Mouse (Mus musculus): ENCODE results near the gene Trnp1. TPM values are rescaled to one million over a fixed set of nuclear protein-coding genes. Genes with fewer than 3 reads are reported as not detected.
A peak's percentile ranks its signal among the peaks of the same experiment; 100 is the strongest.

The Trnp1 gene
- polyA plus RNA-seq, 1 experiment: not detected

GRCm38 (mm10) chr4:133479458-133480184 lies 18.7 kb downstream of the Trnp1 start, which contains the start of gene Tent5b:
TSS of gene Tent5b (plus strand) at chr4:133480132.
- Histone ChIP-seq H3K4me1 (ENCODE audit: control insufficient read depth, insufficient read depth, low read length) (peaks cover 15% of the 10 kb centered on the region), H3K27ac (ENCODE audit: insufficient read depth, low read depth, low read length) (no peak within 1 kb of the TSS), H3K4me3 (ENCODE audit: insufficient read depth, low read depth, low read length) (peak within 1 kb of the TSS; percentile 38)
- TF ChIP-seq CTCF (IDR thresholded peaks at IDR 0.05; ENCODE audit: insufficient read depth, low read depth, low read length) (peak; percentile 78), POLR2A (IDR thresholded peaks at IDR 0.05; ENCODE audit: insufficient read depth, low read depth, low read length) (no peak)
- WGBS: 6% methylated on average over 29 of the region's 29 CpGs

GRCm38 (mm10) chr4:133473833-133474232 lies 24.5 kb downstream of the Trnp1 start:
- 89% methylated on average over 2 of the region's 2 CpGs for WGBS
- no peak overlapping the region for H3K27ac ChIP-seq (ENCODE audit: insufficient read depth, low read depth, low read length)
- no peak overlapping the region for H3K4me3 ChIP-seq (ENCODE audit: insufficient read depth, low read depth, low read length)
- H3K4me1 ChIP-seq (ENCODE audit: control insufficient read depth, insufficient read depth, low read length): no peaks in the 10 kb centered on the region
- TF ChIP-seq CTCF (IDR thresholded peaks at IDR 0.05; ENCODE audit: insufficient read depth, low read depth, low read length) (no peak), POLR2A (IDR thresholded peaks at IDR 0.05; ENCODE audit: insufficient read depth, low read depth, low read length) (no peak)

GRCm38 (mm10) chr4:133471135-133471821 lies 27.1 kb downstream of the Trnp1 start:
- Histone ChIP-seq H3K4me1 (ENCODE audit: control insufficient read depth, insufficient read depth, low read length) (peaks cover 6% of the 10 kb centered on the region; the same call in 1 of the 2 replicates), H3K27ac (ENCODE audit: insufficient read depth, low read depth, low read length) (no peak overlapping the region), H3K4me3 (ENCODE audit: insufficient read depth, low read depth, low read length) (no peak overlapping the region)
- WGBS: 79% methylated on average over 7 of the region's 7 CpGs
- TF ChIP-seq POLR2A (IDR thresholded peaks at IDR 0.05; ENCODE audit: insufficient read depth, low read depth, low read length): no peak
- no peak for TF ChIP-seq CTCF (IDR thresholded peaks at IDR 0.05; ENCODE audit: insufficient read depth, low read depth, low read length)

GRCm38 (mm10) chr4:133469122-133469521 lies 29.2 kb downstream of the Trnp1 start:
- peaks cover 6% of the 10 kb centered on the region; the same call in 1 of the 2 replicates for H3K4me1 ChIP-seq (ENCODE audit: control insufficient read depth, insufficient read depth, low read length)
- no peak overlapping the region for H3K27ac ChIP-seq (ENCODE audit: insufficient read depth, low read depth, low read length)
- no peak for TF ChIP-seq CTCF (IDR thresholded peaks at IDR 0.05; ENCODE audit: insufficient read depth, low read depth, low read length)
- no peak for TF ChIP-seq POLR2A (IDR thresholded peaks at IDR 0.05; ENCODE audit: insufficient read depth, low read depth, low read length)
- H3K4me3 ChIP-seq (ENCODE audit: insufficient read depth, low read depth, low read length): no peak overlapping the region
- WGBS: 27% methylated on average over 12 of the region's 12 CpGs

GRCm38 (mm10) chr4:133468080-133468479 lies 30.3 kb downstream of the Trnp1 start:
- peak overlapping the region; percentile 48 for H3K4me3 ChIP-seq (ENCODE audit: insufficient read depth, low read depth, low read length)
- no peak for TF ChIP-seq POLR2A (IDR thresholded peaks at IDR 0.05; ENCODE audit: insufficient read depth, low read depth, low read length)
- TF ChIP-seq CTCF (IDR thresholded peaks at IDR 0.05; ENCODE audit: insufficient read depth, low read depth, low read length): no peak
- no peak overlapping the region for H3K27ac ChIP-seq (ENCODE audit: insufficient read depth, low read depth, low read length)
- WGBS: under 1% methylated on average over 25 of the region's 27 CpGs
- H3K4me1 ChIP-seq (ENCODE audit: control insufficient read depth, insufficient read depth, low read length): peaks cover 6% of the 10 kb centered on the region; the same call in 1 of the 2 replicates

- no peak for TF ChIP-seq CTCF (IDR thresholded peaks at IDR 0.05; ENCODE audit: insufficient read depth, low read depth, low read length)
- TF ChIP-seq POLR2A (IDR thresholded peaks at IDR 0.05; ENCODE audit: insufficient read depth, low read depth, low read length): no peak
- H3K27ac ChIP-seq (ENCODE audit: insufficient read depth, low read depth, low read length): no peak overlapping the region
- peaks cover 7% of the 10 kb centered on the region; the same call in 1 of the 2 replicates for H3K4me1 ChIP-seq (ENCODE audit: control insufficient read depth, insufficient read depth, low read length)
- H3K4me3 ChIP-seq (ENCODE audit: insufficient read depth, low read depth, low read length): no peak overlapping the region
- 69% methylated on average over 6 of the region's 6 CpGs for WGBS
These were observed 35.2 kb downstream of the Trnp1 start for GRCm38 (mm10) chr4:133463184-133463583.

GRCm38 (mm10) chr4:133461362-133461761 lies 37.0 kb downstream of the Trnp1 start:
- H3K4me3 ChIP-seq (ENCODE audit: insufficient read depth, low read depth, low read length): no peak overlapping the region
- H3K4me1 ChIP-seq (ENCODE audit: control insufficient read depth, insufficient read depth, low read length): 0 out of 2 replicates have a peak, but pooled peaks cover 3% of the 10 kb centered on the region
- no peak overlapping the region for H3K27ac ChIP-seq (ENCODE audit: insufficient read depth, low read depth, low read length)
- no peak for TF ChIP-seq POLR2A (IDR thresholded peaks at IDR 0.05; ENCODE audit: insufficient read depth, low read depth, low read length)
- no peak for TF ChIP-seq CTCF (IDR thresholded peaks at IDR 0.05; ENCODE audit: insufficient read depth, low read depth, low read length)
- 83% methylated on average over 4 of the region's 4 CpGs for WGBS

GRCm38 (mm10) chr4:133460796-133461325 lies 37.5 kb downstream of the Trnp1 start:
- H3K4me1 ChIP-seq (ENCODE audit: control insufficient read depth, insufficient read depth, low read length): 0 out of 2 replicates have a peak, but pooled peaks cover 3% of the 10 kb centered on the region
- H3K27ac ChIP-seq (ENCODE audit: insufficient read depth, low read depth, low read length): no peak overlapping the region
- H3K4me3 ChIP-seq (ENCODE audit: insufficient read depth, low read depth, low read length): no peak overlapping the region
- TF ChIP-seq CTCF (IDR thresholded peaks at IDR 0.05; ENCODE audit: insufficient read depth, low read depth, low read length) (no peak), POLR2A (IDR thresholded peaks at IDR 0.05; ENCODE audit: insufficient read depth, low read depth, low read length) (no peak)
- WGBS: 65% methylated on average over 5 of the region's 5 CpGs

- 69% methylated on average over 1 of the region's 1 CpGs for WGBS
- H3K27ac ChIP-seq (ENCODE audit: insufficient read depth, low read depth, low read length): no peak overlapping the region
- H3K4me1 ChIP-seq (ENCODE audit: control insufficient read depth, insufficient read depth, low read length): peaks cover 3% of the 10 kb centered on the region; the same call in 1 of the 2 replicates
- no peak overlapping the region for H3K4me3 ChIP-seq (ENCODE audit: insufficient read depth, low read depth, low read length)
- no peak for TF ChIP-seq CTCF (IDR thresholded peaks at IDR 0.05; ENCODE audit: insufficient read depth, low read depth, low read length)
- no peak for TF ChIP-seq POLR2A (IDR thresholded peaks at IDR 0.05; ENCODE audit: insufficient read depth, low read depth, low read length)
These were observed 38.3 kb downstream of the Trnp1 start for GRCm38 (mm10) chr4:133460006-133460405.

Measured in olfactory bulb, adult 2 months (tissue).